Mouse (Mus musculus) MEL (cell line): ENCODE results near the gene Cyb561d1. TPM values are rescaled to one million over a fixed set of nuclear protein-coding genes. Genes with fewer than 3 reads are reported as not detected.
"Not testable (repeated sequence)": the region's sequence is repeated elsewhere in the genome, so short reads cannot be mapped to it uniquely, and the experiment has no call there.

Experiments used
- DNase-seq: peaks from one replicate; pipeline ENCODE4 v3.0.0; 2011; ENCODE audit warnings: low read depth, low spot score
- H3K27ac ChIP-seq: 2 replicates; pipeline ENCODE4 v1.5.1; 2012; ENCODE audit warnings: low read depth, mild to moderate bottlenecking, control low read depth, low read length, moderate library complexity; ENCODE audit not compliant: control insufficient read depth
- H3K27me3 ChIP-seq, 2 experiments: fragments of 150-350 bp in 1 of 2; sonication (generic) in 1 of 2; 2 replicates each; pipeline ENCODE4 v1.6.1; 2012; ENCODE audit warnings: low read length in 2 of 2, mild to moderate bottlenecking in 2 of 2, improper control_type of control experiment in 1 of 2, moderate library complexity in 1 of 2; ENCODE audit not compliant: insufficient read depth in 2 of 2, control insufficient read depth in 1 of 2
- H3K36me3 ChIP-seq, 2 experiments: 2 replicates each; pipeline ENCODE4 v1.6.1; 2012 to 2014; ENCODE audit warnings: low read length in 2 of 2, improper control_type of control experiment in 1 of 2, inconsistent platforms in 1 of 2, mild to moderate bottlenecking in 1 of 2; ENCODE audit not compliant: insufficient read depth in 2 of 2, control insufficient read depth in 1 of 2
- H3K4me1 ChIP-seq, 2 experiments: fragments of 150-350 bp in 1 of 2; sonication (generic) in 1 of 2; 2 replicates each; pipeline ENCODE4 v1.6.1; 2012; ENCODE audit warnings: low read length in 2 of 2, improper control_type of control experiment in 1 of 2, mild to moderate bottlenecking in 1 of 2; ENCODE audit not compliant: insufficient read depth in 2 of 2, control insufficient read depth in 1 of 2
- H3K4me3 ChIP-seq, 2 experiments: fragments of 150-350 bp in 1 of 2; sonication (generic) in 1 of 2; 2 replicates each; pipeline ENCODE4 v1.5.1; 2012; ENCODE audit warnings: low read depth in 2 of 2, low read length in 2 of 2, mild to moderate bottlenecking in 2 of 2, moderate library complexity in 2 of 2, control low read depth in 1 of 2, improper control_type of control experiment in 1 of 2; ENCODE audit not compliant: control insufficient read depth in 1 of 2, insufficient read depth in 1 of 2
- H3K79me2 ChIP-seq: 2 replicates; pipeline ENCODE4 v1.6.1; 2012; ENCODE audit warnings: mild to moderate bottlenecking, low read length, moderate library complexity; ENCODE audit not compliant: control insufficient read depth, poor library complexity, insufficient read depth
- H3K9ac ChIP-seq: 2 replicates; pipeline ENCODE4 v1.6.1; 2012; ENCODE audit warnings: low read depth, mild to moderate bottlenecking, control low read depth, low read length, moderate library complexity; ENCODE audit not compliant: control insufficient read depth, poor library complexity, severe bottlenecking
- H3K9me3 ChIP-seq: fragments of 150-350 bp; sonication (generic); replicated peaks from 2 replicates; pipeline ENCODE4 v1.6.1; 2012; ENCODE audit warnings: mild to moderate bottlenecking, low read length, improper control_type of control experiment, moderate library complexity; ENCODE audit not compliant: insufficient read depth
- CHD1 ChIP-seq: IDR thresholded peaks from 2 replicates; pipeline ENCODE4 v1.6.1; 2012; ENCODE audit warnings: low read depth, mild to moderate bottlenecking, inconsistent platforms, low read length, improper control_type of control experiment
- CTCF ChIP-seq, 3 experiments: IDR thresholded peaks in 2 of 3; conservative IDR thresholded peaks in 1 of 3; 2 replicates each; pipeline ENCODE4 v1.5.1; 2011 to 2012; ENCODE audit warnings: low read length in 3 of 3, low read depth in 2 of 3, mild to moderate bottlenecking in 2 of 3, improper control_type of control experiment in 1 of 3, inconsistent platforms in 1 of 3, mixed read lengths in 1 of 3, moderate library complexity in 1 of 3; ENCODE audit not compliant: control insufficient read depth in 1 of 3, insufficient read depth in 1 of 3, poor library complexity in 1 of 3, severe bottlenecking in 1 of 3
- E2F4 ChIP-seq: IDR thresholded peaks from 2 replicates; pipeline ENCODE4 v1.6.1; 2011; ENCODE audit warnings: low read depth, low read length, improper control_type of control experiment, borderline replicate concordance
- EP300 ChIP-seq, 2 experiments: IDR thresholded peaks; 2 replicates each; pipeline ENCODE4 v1.6.1; 2011; ENCODE audit warnings: improper control_type of control experiment in 2 of 2, low read length in 2 of 2, low read depth in 1 of 2, mild to moderate bottlenecking in 1 of 2
- ETS1 ChIP-seq: IDR thresholded peaks from 2 replicates; pipeline ENCODE4 v1.6.1; 2012; ENCODE audit warnings: low read depth, mild to moderate bottlenecking, inconsistent platforms, low read length, improper control_type of control experiment, moderate library complexity
- HCFC1 ChIP-seq: IDR thresholded peaks from 2 replicates; pipeline ENCODE4 v1.6.1; 2012; ENCODE audit warnings: low read depth, mild to moderate bottlenecking, inconsistent platforms, low read length, improper control_type of control experiment, moderate library complexity
- MAX ChIP-seq: IDR thresholded peaks from 2 replicates; pipeline ENCODE4 v1.6.1; 2011; ENCODE audit warnings: low read length, improper control_type of control experiment
- MXI1 ChIP-seq: IDR thresholded peaks from 2 replicates; pipeline ENCODE4 v1.6.1; 2011; ENCODE audit warnings: mild to moderate bottlenecking, low read depth, low read length, improper control_type of control experiment
- MYB ChIP-seq: IDR thresholded peaks from 2 replicates; pipeline ENCODE4 v1.6.1; 2011; ENCODE audit warnings: mild to moderate bottlenecking, low read depth, low read length, improper control_type of control experiment
- MYC ChIP-seq: IDR thresholded peaks from 2 replicates; pipeline ENCODE4 v1.6.1; 2011; ENCODE audit warnings: low read depth, mild to moderate bottlenecking, low read length, improper control_type of control experiment, moderate library complexity
- NELFE ChIP-seq: IDR thresholded peaks from 2 replicates; pipeline ENCODE4 v1.6.1; 2011; ENCODE audit warnings: low read depth, low read length, improper control_type of control experiment
- NRF1 ChIP-seq: IDR thresholded peaks from 2 replicates; pipeline ENCODE4 v1.6.1; 2014; ENCODE audit warnings: low read depth, mild to moderate bottlenecking, inconsistent platforms, low read length, improper control_type of control experiment, moderate library complexity; ENCODE audit not compliant: poor library complexity, insufficient read depth, severe bottlenecking
- POLR2A ChIP-seq, 2 experiments: IDR thresholded peaks; 2 replicates each; pipeline ENCODE4 v1.6.1; 2011 to 2012; ENCODE audit warnings: low read length in 2 of 2, mild to moderate bottlenecking in 2 of 2, control low read depth in 1 of 2, improper control_type of control experiment in 1 of 2, low read depth in 1 of 2, moderate library complexity in 1 of 2; ENCODE audit not compliant: control insufficient read depth in 1 of 2, insufficient read depth in 1 of 2, poor library complexity in 1 of 2
- POLR2AphosphoS2 ChIP-seq: IDR thresholded peaks from 2 replicates; pipeline ENCODE4 v1.6.1; 2011; ENCODE audit warnings: low read length, improper control_type of control experiment
- POLR2AphosphoS5 ChIP-seq: IDR thresholded peaks from 2 replicates; pipeline ENCODE4 v1.6.1; 2012; ENCODE audit warnings: low read depth, borderline replicate concordance, mild to moderate bottlenecking, inconsistent platforms, low read length, moderate library complexity, mixed read lengths
- SIN3A ChIP-seq: IDR thresholded peaks from 2 replicates; pipeline ENCODE4 v1.6.1; 2012; ENCODE audit warnings: low read length, improper control_type of control experiment, inconsistent platforms
- ZC3H11A ChIP-seq: IDR thresholded peaks from 2 replicates; pipeline ENCODE4 v1.6.1; 2012; ENCODE audit warnings: low read depth, mild to moderate bottlenecking, inconsistent platforms, low read length, improper control_type of control experiment
- ZKSCAN1 ChIP-seq: IDR thresholded peaks from 2 replicates; pipeline ENCODE4 v1.6.1; 2012; ENCODE audit warnings: low read depth, mild to moderate bottlenecking, inconsistent platforms, low read length, improper control_type of control experiment, moderate library complexity
- ZNF384 ChIP-seq: IDR thresholded peaks from 2 replicates; pipeline ENCODE4 v1.6.1; 2012; ENCODE audit warnings: low read depth, mild to moderate bottlenecking, inconsistent platforms, low read length, improper control_type of control experiment
- polyA plus RNA-seq, 2 experiments: library from polyadenylated mRNA; stranded (reverse) in 1 of 2; unstranded in 1 of 2; fragments of >175 nt in 1 of 2; fragments of >200 nt in 1 of 2; gene quantifications; 2 replicates each; pipeline versions ENCODE4 v1.2.1 to v1.2.4; 2012; ENCODE audit warnings: low replicate concordance in 2 of 2, low read depth in 1 of 2; ENCODE audit not compliant: insufficient read length in 2 of 2, insufficient read depth in 1 of 2, missing spikeins in 1 of 2
- total RNA-seq: library from RNA; depleted of rRNA; stranded (reverse); fragments of 300-350 nt; gene quantifications from 2 replicates; pipeline ENCODE4 v1.2.3, GENCODE M21; 2012

The Cyb561d1 gene
- total and polyA plus RNA-seq, 3 experiments: 3.6 to 5.9 TPM; not detected in 1

DNA sequence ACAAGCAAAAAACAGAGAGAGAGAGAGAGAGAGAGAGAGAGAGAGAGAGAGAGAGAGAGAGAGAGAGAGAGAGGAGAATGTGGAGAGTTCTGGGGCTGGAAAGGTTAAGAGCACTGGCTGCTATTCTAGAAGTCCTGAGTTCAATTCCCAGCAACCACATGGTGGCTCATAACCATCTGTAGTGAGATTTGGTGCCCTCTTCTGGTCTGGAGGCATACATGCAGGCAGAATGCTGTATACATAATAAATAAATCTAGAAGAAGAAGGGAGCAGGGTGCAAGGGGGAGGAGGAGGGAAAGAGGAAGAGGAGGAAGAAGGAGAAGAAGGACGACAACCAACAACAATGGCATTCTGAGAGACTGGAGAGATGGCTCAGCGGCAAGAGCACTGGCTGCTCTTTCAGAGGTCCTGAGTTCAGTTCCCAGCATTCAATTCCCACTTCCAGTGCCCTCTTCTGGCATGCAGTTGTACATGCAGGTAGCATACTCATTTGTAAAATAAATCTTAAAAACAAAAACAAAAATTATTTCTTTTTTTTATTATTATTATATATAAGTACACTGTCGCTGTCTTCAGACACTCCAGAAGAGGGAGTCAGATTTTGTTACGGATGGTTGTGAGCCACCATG, 36.6 kb upstream of the Cyb561d1 start:
- not testable (repeated sequence) for H3K27ac ChIP-seq, H3K4me1 ChIP-seq, H3K36me3 ChIP-seq, H3K79me2 ChIP-seq, H3K27me3 ChIP-seq, H3K9ac ChIP-seq, H3K9me3 ChIP-seq, H3K4me3 ChIP-seq
- DNase-seq: peak; percentile 34
- TF ChIP-seq MYC (0 out of 2 replicates have a peak, but pooled peaks have one; percentile 21), CTCF (IDR thresholded peaks at IDR 0.05 in 2 of 3, conservative IDR thresholded peaks at IDR 0.05 in 1 of 3; ENCODE audit: control insufficient read depth in 1 of 3, insufficient read depth in 1 of 3, low read depth in 2 of 3, low read length in 3 of 3, poor library complexity in 1 of 3, severe bottlenecking in 1 of 3) (peak in 2 of 3 experiments; percentile 16 to 36; a peak in 4 of 6 replicates)

DNA sequence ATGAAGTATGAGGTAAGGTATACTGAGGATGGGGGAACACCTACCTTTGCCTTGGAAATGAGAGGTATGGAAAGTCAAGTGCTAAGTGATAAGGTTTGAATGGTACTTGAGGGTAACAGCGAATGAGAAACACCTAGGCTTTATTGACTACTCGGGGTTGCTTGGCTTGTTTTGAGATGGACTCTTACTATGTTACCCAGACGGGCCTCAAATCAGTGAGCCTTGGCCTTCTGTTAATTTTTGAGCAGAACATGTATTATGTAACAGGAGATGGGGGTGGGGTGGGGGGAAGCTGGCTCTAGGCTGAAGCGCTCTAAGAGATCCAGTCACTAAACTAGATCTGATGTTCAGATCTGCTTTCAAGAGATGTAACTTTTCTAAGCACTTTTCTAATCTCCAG, 30.6 kb upstream of the Cyb561d1 start:
- DNase-seq: no peak
- no peak overlapping the region for H3K27ac ChIP-seq
- H3K9ac ChIP-seq: no peak overlapping the region
- no peaks in the 10 kb centered on the region for H3K79me2 ChIP-seq
- no peaks in the 10 kb centered on the region for H3K4me1 ChIP-seq
- H3K27me3 ChIP-seq: peaks cover 11 to 19% of the 10 kb centered on the region in 2 experiments
- no peak overlapping the region for H3K4me3 ChIP-seq
- H3K36me3 ChIP-seq: no peaks in the 10 kb centered on the region
- H3K9me3 ChIP-seq: no peaks in the 10 kb centered on the region
- TF ChIP-seq NELFE: no peak
- no peak for TF ChIP-seq MAX
- no peak for TF ChIP-seq ZNF384
- TF ChIP-seq MYB: no peak
- no peak for TF ChIP-seq POLR2AphosphoS5
- no peak for TF ChIP-seq HCFC1
- no peak for TF ChIP-seq NRF1
- TF ChIP-seq ZC3H11A: no peak
- no peak for TF ChIP-seq ZKSCAN1
- TF ChIP-seq POLR2A (IDR thresholded peaks at IDR 0.05; ENCODE audit: control insufficient read depth in 1 of 2, insufficient read depth in 1 of 2, low read depth in 1 of 2, low read length in 2 of 2, poor library complexity in 1 of 2): no peak
- no peak for TF ChIP-seq CHD1
- TF ChIP-seq SIN3A: no peak
- no peak for TF ChIP-seq E2F4
- TF ChIP-seq ETS1: no peak
- TF ChIP-seq EP300 (IDR thresholded peaks at IDR 0.05; ENCODE audit: low read depth in 1 of 2, low read length in 2 of 2): no peak
- no peak for TF ChIP-seq MXI1
- TF ChIP-seq POLR2AphosphoS2: no peak
